Mouse (Mus musculus): ENCODE measurements around the gene Wbp4. TPM values are rescaled to one million over a fixed set of nuclear protein-coding genes. Genes with fewer than 3 reads are reported as not detected.
"Not testable (repeated sequence)": the region's sequence is repeated elsewhere in the genome, so short reads cannot be mapped to it uniquely, and the experiment has no call there.

Gene Wbp4
- 26.8 and 27.6 TPM in 2 replicates for polyA plus RNA-seq (2015; fragmentation: Nextera tagmentation; extraction: Ambion mirVana)

DNA sequence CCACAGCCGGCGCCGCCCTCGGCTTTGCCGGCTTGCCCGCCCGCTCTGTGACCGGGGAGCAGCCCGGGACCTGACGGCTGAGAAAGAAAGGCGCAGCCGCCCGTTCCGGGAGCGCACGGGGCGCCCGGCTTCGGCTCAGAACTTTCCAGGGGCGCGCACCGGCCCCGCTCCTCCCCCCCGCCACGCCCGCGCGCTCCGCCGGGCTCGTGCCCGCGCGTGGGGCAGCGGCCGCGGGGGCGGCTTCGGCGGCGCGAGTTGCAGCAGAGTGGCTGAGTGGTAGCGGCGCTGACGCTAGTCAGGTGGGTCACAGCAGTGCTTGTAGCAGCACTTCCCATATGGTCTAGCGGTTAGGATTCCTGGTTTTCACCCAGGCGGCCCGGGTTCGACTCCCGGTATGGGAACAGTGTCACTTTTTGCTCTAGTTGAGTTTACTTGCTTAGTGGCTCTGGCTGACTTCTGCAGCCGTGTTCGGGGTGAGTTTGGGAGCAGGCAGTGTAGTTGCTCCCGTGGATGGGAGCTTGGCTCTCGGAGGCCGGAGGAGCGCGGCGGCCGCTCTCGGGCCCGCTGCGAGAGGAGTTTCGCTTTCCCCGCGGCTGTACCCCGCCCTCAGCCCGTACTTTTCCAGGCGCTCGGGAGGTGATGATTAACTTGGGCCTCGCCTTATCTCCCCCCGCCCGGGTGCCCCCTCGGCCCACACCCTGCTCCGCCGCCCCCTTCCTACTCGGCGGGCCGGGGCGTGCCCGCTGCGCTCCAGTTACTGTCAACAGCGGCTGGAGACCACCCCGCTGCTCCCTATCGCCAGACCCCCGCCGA is at the start of gene Wbp4:
Gene Wbp4, minus strand, starts transcription at position 182 of the 813 bp plus-strand sequence.
- no peaks in the 10 kb centered on the region for H3K27me3 ChIP-seq (ENCODE audit: control insufficient read depth, insufficient read depth, low read length)
- H3K9me3 ChIP-seq (replicated peaks; ENCODE audit: control insufficient read depth, low read length), result no peaks in the 10 kb centered on the region
- H3K27ac ChIP-seq (ENCODE audit: low read length), result peak within 1 kb of the TSS; percentile 100
- peak within 1 kb of the TSS; percentile 77 for H3K4me2 ChIP-seq (ENCODE audit: low read depth, low read length)
- H3K4me3 ChIP-seq (ENCODE audit: low read length), result peak within 1 kb of the TSS; percentile 98
- WGBS, result under 1% methylated on average over 76 of the region's 86 CpGs
- peaks cover 33% of the 10 kb centered on the region for H3K4me1 ChIP-seq (ENCODE audit: control insufficient read depth, insufficient read depth, low read length)
- H3K36me3 ChIP-seq (ENCODE audit: control insufficient read depth, insufficient read depth), result peaks cover 7% of the 10 kb centered on the region; the same call in 1 of the 2 replicates
- H3K9ac ChIP-seq (ENCODE audit: low read length), result peak within 1 kb of the TSS; percentile 99
- peak; percentile 85 for ATAC-seq (replicated peaks; ENCODE audit: extremely low read depth, insufficient read depth, low FRiP score)

DNA sequence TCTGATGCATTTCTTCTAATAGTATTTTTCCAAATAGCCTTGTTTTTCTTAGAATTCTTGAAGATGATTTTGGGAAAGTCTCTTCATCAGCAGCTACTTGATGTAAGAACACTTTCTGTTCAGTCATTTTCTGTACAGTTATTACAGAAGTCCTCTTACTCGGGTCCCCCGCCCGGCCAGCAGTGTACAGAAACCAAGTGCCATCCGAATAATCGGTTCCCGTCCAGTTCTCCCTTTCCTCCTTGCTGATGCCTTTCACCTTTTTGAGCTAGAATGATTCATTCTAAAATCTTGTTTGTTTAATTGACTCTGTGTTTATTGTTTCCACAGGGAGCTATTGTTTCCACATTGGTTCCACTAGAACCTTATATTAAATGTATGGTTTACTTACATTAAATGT is 49.4 kb upstream of the Wbp4 start:
- Histone ChIP-seq H3K27ac (ENCODE audit: low read length) (no peak overlapping the region), H3K9ac (ENCODE audit: low read length) (no peak overlapping the region), H3K4me3 (ENCODE audit: low read length) (no peak overlapping the region), H3K27me3 (ENCODE audit: control insufficient read depth, insufficient read depth, low read length) (no peaks in the 10 kb centered on the region), H3K9me3 (replicated peaks; ENCODE audit: control insufficient read depth, low read length) (no peaks in the 10 kb centered on the region), H3K36me3 (ENCODE audit: control insufficient read depth, insufficient read depth) (no peaks in the 10 kb centered on the region), H3K4me1 (ENCODE audit: control insufficient read depth, insufficient read depth, low read length) (peaks cover 13% of the 10 kb centered on the region), H3K4me2 (ENCODE audit: low read depth, low read length) (no peak overlapping the region)
- 87% methylated on average over 6 of the region's 6 CpGs for WGBS
- ATAC-seq (replicated peaks; ENCODE audit: extremely low read depth, insufficient read depth, low FRiP score), result no peak

DNA sequence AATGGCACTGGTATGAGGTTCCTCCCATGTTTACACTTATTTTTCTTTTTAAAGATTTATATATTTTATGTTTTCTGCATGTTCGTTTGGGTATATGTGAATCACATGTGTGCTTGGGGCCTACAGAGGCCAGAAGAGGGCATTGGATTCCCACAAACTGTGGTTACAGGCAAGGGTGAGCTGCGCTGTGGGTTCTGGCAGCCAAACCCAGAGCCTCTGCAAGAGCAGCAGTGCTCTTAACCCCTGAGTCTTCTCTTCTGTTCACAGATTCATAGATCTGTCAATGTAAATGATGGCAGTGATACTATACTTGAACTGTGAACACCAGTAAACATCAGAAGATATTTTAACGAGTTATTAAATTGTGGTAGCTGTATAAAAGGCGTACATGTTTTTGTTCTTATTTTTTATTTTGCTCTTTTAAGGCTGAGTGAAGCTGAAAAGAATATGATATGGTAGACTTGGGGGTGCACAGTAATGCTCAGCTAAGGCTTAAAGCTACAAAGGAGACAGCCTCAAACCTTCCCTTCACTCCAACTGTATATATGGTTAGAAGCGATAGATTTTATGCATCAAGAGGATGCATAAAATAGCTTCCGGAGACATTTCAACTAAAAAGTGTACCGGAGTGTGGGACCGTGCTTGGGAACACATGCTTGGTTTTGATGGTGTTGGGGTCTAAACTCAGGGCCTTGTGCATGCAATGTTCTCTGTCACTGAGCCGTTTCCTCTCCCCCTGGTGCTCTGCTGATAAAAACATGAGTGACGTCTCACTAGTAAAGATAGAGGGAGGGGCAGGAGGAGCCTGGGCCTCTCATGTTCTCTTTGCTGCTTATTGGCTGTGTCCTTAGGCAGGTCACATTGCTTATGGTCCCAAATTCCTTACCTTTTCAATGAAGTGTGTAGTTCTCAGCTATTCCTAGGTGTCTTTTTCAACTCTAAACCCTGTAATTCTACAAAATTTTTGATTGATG is 48.5 kb upstream of the Wbp4 start:
- WGBS, result 67% methylated on average over 10 of the region's 10 CpGs
- H3K4me1 ChIP-seq (ENCODE audit: control insufficient read depth, insufficient read depth, low read length), result peaks cover 10% of the 10 kb centered on the region
- H3K4me3 ChIP-seq (ENCODE audit: low read length), result no peak overlapping the region
- peak; percentile 56; the same call in 1 of the 2 replicates for ATAC-seq (replicated peaks; ENCODE audit: extremely low read depth, insufficient read depth, low FRiP score)
- H3K4me2 ChIP-seq (ENCODE audit: low read depth, low read length), result no peak overlapping the region
- H3K27ac ChIP-seq (ENCODE audit: low read length), result no peak overlapping the region
- H3K9ac ChIP-seq (ENCODE audit: low read length), result no peak overlapping the region
- H3K36me3 ChIP-seq (ENCODE audit: control insufficient read depth, insufficient read depth), result no peaks in the 10 kb centered on the region
- no peaks in the 10 kb centered on the region for H3K27me3 ChIP-seq (ENCODE audit: control insufficient read depth, insufficient read depth, low read length)
- no peaks in the 10 kb centered on the region for H3K9me3 ChIP-seq (replicated peaks; ENCODE audit: control insufficient read depth, low read length)

DNA sequence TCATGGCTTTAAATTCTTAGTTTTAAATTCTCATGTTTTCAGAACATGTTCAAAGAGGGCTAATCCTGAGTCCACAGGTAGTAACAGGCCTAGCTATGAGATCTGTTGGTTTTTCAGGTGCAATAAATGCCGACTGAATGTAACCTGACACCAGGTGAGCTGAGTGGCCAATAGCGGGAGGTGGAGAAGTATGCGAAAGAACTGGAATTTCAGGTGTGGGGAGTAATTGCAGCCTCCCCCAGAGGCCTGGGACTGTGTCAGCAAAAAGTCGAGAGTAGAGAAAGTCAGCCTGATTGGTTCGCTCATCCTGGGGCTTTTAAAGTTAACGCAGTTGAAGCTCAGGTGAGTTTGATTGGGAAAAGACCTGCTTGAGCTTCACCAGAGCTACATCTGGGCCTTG is 46.4 kb upstream of the Wbp4 start:
- Histone ChIP-seq H3K27me3 (ENCODE audit: control insufficient read depth, insufficient read depth, low read length) (no peaks in the 10 kb centered on the region), H3K9me3 (replicated peaks; ENCODE audit: control insufficient read depth, low read length) (no peaks in the 10 kb centered on the region), H3K4me2 (ENCODE audit: low read depth, low read length) (no peak overlapping the region), H3K36me3 (ENCODE audit: control insufficient read depth, insufficient read depth) (no peaks in the 10 kb centered on the region), H3K4me1 (ENCODE audit: control insufficient read depth, insufficient read depth, low read length) (peaks cover 5% of the 10 kb centered on the region; the same call in 1 of the 2 replicates), H3K27ac (ENCODE audit: low read length) (no peak overlapping the region), H3K4me3 (ENCODE audit: low read length) (no peak overlapping the region), H3K9ac (ENCODE audit: low read length) (no peak overlapping the region)
- WGBS, result 68% methylated on average over 6 of the region's 6 CpGs
- ATAC-seq (replicated peaks; ENCODE audit: extremely low read depth, insufficient read depth, low FRiP score), result no peak

DNA sequence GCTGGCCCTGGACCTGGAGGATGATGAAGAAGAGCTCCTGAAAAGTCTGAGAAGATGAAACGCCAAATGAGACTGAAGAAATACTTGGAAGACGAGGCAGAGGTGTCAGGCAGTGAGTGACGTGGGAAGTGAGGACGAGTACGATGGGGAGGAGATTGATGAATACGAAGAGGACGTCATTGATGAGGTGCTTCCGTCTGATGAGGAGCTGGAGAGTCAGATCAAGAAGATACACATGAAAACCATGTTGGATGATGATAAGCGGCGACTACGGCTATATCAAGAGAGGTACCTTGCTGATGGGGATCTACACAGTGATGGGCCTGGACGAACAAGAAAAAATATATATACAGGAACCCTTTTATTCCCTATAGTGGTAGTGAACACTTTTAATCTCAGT is 44.8 kb upstream of the Wbp4 start:
- not testable (repeated sequence) for H3K36me3 ChIP-seq (ENCODE audit: control insufficient read depth, insufficient read depth); H3K4me3 ChIP-seq (ENCODE audit: low read length); H3K27ac ChIP-seq (ENCODE audit: low read length); H3K9ac ChIP-seq (ENCODE audit: low read length); H3K4me2 ChIP-seq (ENCODE audit: low read depth, low read length); ATAC-seq (replicated peaks; ENCODE audit: extremely low read depth, insufficient read depth, low FRiP score); H3K27me3 ChIP-seq (ENCODE audit: control insufficient read depth, insufficient read depth, low read length); H3K9me3 ChIP-seq (replicated peaks; ENCODE audit: control insufficient read depth, low read length)
- peaks cover 20% of the 10 kb centered on the region for H3K4me1 ChIP-seq (ENCODE audit: control insufficient read depth, insufficient read depth, low read length)
- WGBS, result 86% methylated on average over 12 of the region's 12 CpGs

DNA sequence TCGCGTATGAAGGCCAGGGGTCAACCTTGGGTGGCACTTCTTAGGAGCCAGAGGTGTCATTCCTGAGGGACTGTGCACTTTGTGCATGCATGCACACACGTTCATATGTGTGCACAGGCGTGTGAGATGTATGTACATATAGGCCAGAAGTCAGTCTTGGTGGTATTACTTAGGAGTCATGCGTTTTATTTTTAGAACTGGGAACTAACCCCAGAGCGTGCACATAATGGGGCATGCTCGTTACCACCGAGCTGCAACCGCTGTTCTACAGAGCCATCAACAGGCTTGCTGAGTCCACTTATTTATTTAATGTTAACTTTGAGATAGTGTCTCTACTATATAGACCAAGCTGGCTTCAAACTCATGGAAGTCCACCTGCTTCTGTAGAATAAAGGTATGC is 41.1 kb upstream of the Wbp4 start:
- Histone ChIP-seq H3K9ac (ENCODE audit: low read length) (no peak overlapping the region), H3K36me3 (ENCODE audit: control insufficient read depth, insufficient read depth) (no peaks in the 10 kb centered on the region), H3K4me3 (ENCODE audit: low read length) (no peak overlapping the region; the same call in 1 of the 2 replicates), H3K4me1 (ENCODE audit: control insufficient read depth, insufficient read depth, low read length) (peaks cover 25% of the 10 kb centered on the region), H3K9me3 (replicated peaks; ENCODE audit: control insufficient read depth, low read length) (no peaks in the 10 kb centered on the region), H3K4me2 (ENCODE audit: low read depth, low read length) (peak overlapping the region; percentile 36), H3K27me3 (ENCODE audit: control insufficient read depth, insufficient read depth, low read length) (no peaks in the 10 kb centered on the region), H3K27ac (ENCODE audit: low read length) (peak overlapping the region; percentile 76)
- ATAC-seq (replicated peaks; ENCODE audit: extremely low read depth, insufficient read depth, low FRiP score), result no peak
- WGBS, result 59% methylated on average over 9 of the region's 9 CpGs

DNA sequence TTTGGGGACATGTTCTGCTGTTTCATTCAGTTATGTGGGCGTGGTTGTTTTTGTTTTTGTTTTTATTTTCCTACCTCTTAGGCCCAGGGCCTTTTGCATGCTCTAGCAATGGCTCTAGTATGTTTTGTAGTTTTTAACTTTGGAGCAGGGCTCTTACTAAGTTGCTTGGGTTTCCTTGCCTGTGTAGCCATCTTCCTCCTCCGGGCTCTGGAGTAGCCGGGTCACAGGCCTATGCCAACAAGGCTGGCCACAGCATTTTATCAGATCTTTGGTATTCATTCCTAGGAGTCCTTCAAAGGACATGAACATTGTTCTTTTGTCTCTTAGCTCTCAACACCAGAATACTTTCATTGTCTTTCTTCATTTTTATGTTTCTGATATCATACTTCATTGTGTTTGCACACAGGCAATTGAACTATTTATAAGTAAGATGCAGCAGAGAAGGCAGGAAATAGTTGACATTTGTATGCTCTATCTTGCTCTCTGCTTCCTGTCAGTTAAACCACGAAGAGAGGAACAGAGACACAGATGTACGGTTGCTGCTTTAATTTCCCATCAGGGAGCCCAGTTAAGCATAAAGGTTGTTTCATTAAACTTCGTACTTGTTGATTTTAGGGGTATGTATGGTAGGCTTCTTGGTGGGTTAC is 40.3 kb upstream of the Wbp4 start:
- peaks cover 25% of the 10 kb centered on the region for H3K4me1 ChIP-seq (ENCODE audit: control insufficient read depth, insufficient read depth, low read length)
- no peaks in the 10 kb centered on the region for H3K27me3 ChIP-seq (ENCODE audit: control insufficient read depth, insufficient read depth, low read length)
- 0 out of 2 replicates have a peak, but pooled peaks have one; percentile 30 for ATAC-seq (replicated peaks; ENCODE audit: extremely low read depth, insufficient read depth, low FRiP score)
- no peaks in the 10 kb centered on the region for H3K36me3 ChIP-seq (ENCODE audit: control insufficient read depth, insufficient read depth)
- no peak overlapping the region for H3K4me3 ChIP-seq (ENCODE audit: low read length)
- H3K4me2 ChIP-seq (ENCODE audit: low read depth, low read length), result peak overlapping the region; percentile 36
- 47% methylated on average over 6 of the region's 6 CpGs for WGBS
- H3K27ac ChIP-seq (ENCODE audit: low read length), result peak overlapping the region; percentile 87
- no peaks in the 10 kb centered on the region for H3K9me3 ChIP-seq (replicated peaks; ENCODE audit: control insufficient read depth, low read length)
- 0 out of 2 replicates have a peak overlapping the region, but pooled peaks have one; percentile 29 for H3K9ac ChIP-seq (ENCODE audit: low read length)

DNA sequence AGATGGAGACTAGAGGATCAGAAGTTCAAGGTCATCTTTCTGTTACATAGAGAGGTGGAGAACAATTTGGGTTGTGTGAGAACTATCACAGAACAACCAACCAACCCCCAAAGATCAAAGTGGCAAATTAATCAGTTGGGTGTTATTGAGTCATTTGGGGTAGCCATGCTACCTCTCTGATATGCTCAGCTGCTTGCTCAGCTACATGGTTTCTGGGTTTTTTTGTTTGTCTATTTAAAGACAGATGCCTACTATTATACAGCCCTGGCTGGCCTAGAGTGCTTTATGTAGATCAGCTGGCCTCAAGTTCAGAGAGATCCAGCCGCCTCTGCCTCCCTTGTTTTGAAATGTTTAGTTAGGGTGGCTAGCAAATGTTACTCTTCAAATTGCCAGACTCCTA is 39.7 kb upstream of the Wbp4 start:
- WGBS, result 90% methylated on average over 1 of the region's 1 CpGs
- Histone ChIP-seq H3K27me3 (ENCODE audit: control insufficient read depth, insufficient read depth, low read length) (no peaks in the 10 kb centered on the region), H3K4me3 (ENCODE audit: low read length) (no peak overlapping the region), H3K4me2 (ENCODE audit: low read depth, low read length) (0 out of 2 replicates have a peak overlapping the region, but pooled peaks have one; percentile 36), H3K4me1 (ENCODE audit: control insufficient read depth, insufficient read depth, low read length) (peaks cover 25% of the 10 kb centered on the region), H3K27ac (ENCODE audit: low read length) (peak overlapping the region; percentile 87), H3K9ac (ENCODE audit: low read length) (0 out of 2 replicates have a peak overlapping the region, but pooled peaks have one; percentile 29), H3K36me3 (ENCODE audit: control insufficient read depth, insufficient read depth) (no peaks in the 10 kb centered on the region), H3K9me3 (replicated peaks; ENCODE audit: control insufficient read depth, low read length) (no peaks in the 10 kb centered on the region)
- ATAC-seq (replicated peaks; ENCODE audit: extremely low read depth, insufficient read depth, low FRiP score), result no peak
